Mouse (Mus musculus) embryonic facial prominence, embryonic 11.5 days (tissue): ENCODE measurements at regions not wholly inside any gene's neighbourhood (a gene's known extent, or its start where the extent isn't known, plus 50 kb on each side); places are given as distances from the start of the nearest gene placed in this dataset.

Source experiments
- ATAC-seq: fragments of 200-750 bp; cut with Nextera tagmentation; replicated peaks from 2 replicates; pipeline ENCODE4 v1.8.0; 2017; ENCODE audit warnings: low read depth; ENCODE audit not compliant: insufficient number of reproducible peaks, low FRiP score, low TSS enrichment
- DNase-seq: peaks from one replicate; pipeline ENCODE4 v3.0.0-alpha.2; 2015; ENCODE audit warnings: low spot score
- H3K27ac ChIP-seq: fragments of 300-500 bp; sonication (generic); replicated peaks from 2 replicates; pipeline ENCODE4 v1.5.1; 2014; ENCODE audit warnings: mild to moderate bottlenecking, low read depth, low read length, control low read depth
- H3K27me3 ChIP-seq: fragments of 300-500 bp; sonication (generic); 2 replicates; pipeline ENCODE4 v1.6.1; 2014; ENCODE audit warnings: mild to moderate bottlenecking, low read length, moderate library complexity, mixed read lengths; ENCODE audit not compliant: control insufficient read depth, insufficient read depth
- H3K36me3 ChIP-seq: fragments of 300-500 bp; sonication (generic); replicated peaks from 2 replicates; pipeline ENCODE4 v1.6.1; 2014; ENCODE audit warnings: low read depth, mild to moderate bottlenecking, low read length, moderate library complexity, mixed read lengths; ENCODE audit not compliant: control insufficient read depth, insufficient read depth
- H3K4me1 ChIP-seq: fragments of 300-500 bp; sonication (generic); 2 replicates; pipeline ENCODE4 v1.6.1; 2014; ENCODE audit warnings: low read length, mixed read lengths; ENCODE audit not compliant: control insufficient read depth, insufficient read depth
- H3K4me2 ChIP-seq: fragments of 300-500 bp; sonication (generic); 2 replicates; pipeline ENCODE4 v1.6.1; 2014; ENCODE audit warnings: low read depth, mild to moderate bottlenecking, control low read depth, low read length, moderate library complexity
- H3K4me3 ChIP-seq: fragments of 300-500 bp; sonication (generic); 2 replicates; pipeline ENCODE4 v1.5.1; 2014; ENCODE audit warnings: low read depth, low read length, control low read depth
- H3K9ac ChIP-seq: fragments of 300-500 bp; sonication (generic); replicated peaks from 2 replicates; pipeline ENCODE4 v1.6.1; 2014; ENCODE audit warnings: mild to moderate bottlenecking, control low read depth, low read length
- H3K9me3 ChIP-seq: fragments of 300-500 bp; sonication (generic); replicated peaks from 2 replicates; pipeline ENCODE4 v1.6.1; 2016; ENCODE audit warnings: mild to moderate bottlenecking, low read length, inconsistent platforms, mixed read lengths; ENCODE audit not compliant: control insufficient read depth
- WGBS: fragments of 180-500 bp; shearing (Covaris S2); extraction: QIAGEN DNeasy Blood & Tissue Kit; methylation state at CpG from one replicate; pipeline ENCODE4 v1.1.7; 2014; 5-methylcytosine and 5-hydroxymethylcytosine counted together

DNA sequence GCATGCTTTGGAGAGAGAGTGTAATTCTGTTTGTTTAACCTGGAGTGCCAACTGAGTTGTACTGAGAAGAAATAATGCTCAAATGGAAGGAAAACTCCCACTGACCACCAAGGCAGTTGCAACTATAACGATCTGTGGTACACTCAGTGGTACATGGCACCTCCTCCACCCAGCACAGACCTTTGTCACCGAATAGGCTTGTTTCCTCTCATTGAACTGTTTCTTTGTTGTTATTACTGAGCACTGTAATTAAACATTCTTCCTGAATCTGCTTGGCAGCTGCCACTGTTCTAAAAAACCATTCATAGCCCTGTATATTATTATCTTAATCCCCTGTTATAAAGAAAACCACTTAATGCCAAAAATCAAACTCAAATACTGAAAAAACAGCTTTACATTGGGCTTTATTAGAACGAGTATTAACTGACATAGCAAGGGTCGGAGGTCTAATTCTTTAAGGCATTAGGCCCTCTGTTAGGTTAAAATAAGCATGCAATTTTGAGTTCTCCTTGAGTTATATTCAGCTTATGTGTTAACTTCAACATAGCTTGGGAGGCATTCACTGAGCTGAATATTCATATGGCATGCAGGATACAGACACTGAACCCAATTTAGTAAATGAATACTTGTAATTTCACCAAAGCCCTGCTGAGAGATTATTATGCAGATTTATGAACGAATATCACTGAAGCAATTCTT, 515.5 kb upstream of the Nr3c2 start:
- DNase-seq (no peak), ATAC-seq (0 out of 2 replicates have a peak, but pooled peaks have one; percentile 39)
- no peaks in the 10 kb centered on the region for H3K4me1 ChIP-seq
- H3K36me3 ChIP-seq, result no peaks in the 10 kb centered on the region
- WGBS, result 59% methylated on average over 5 of the region's 5 CpGs
- no peaks in the 10 kb centered on the region for H3K27me3 ChIP-seq
- H3K9me3 ChIP-seq, result no peaks in the 10 kb centered on the region
- H3K4me3 ChIP-seq, result no peak overlapping the region
- H3K4me2 ChIP-seq, result no peak overlapping the region
- H3K27ac ChIP-seq, result no peak overlapping the region
- H3K9ac ChIP-seq, result no peak overlapping the region

GRCm38 (mm10) chr8:76384282-76384637, 515.0 kb upstream of the Nr3c2 start:
- no peak for ATAC-seq
- DNase-seq, result no peak
- Histone ChIP-seq H3K4me1 (no peaks in the 10 kb centered on the region), H3K9ac (no peak overlapping the region), H3K27me3 (no peaks in the 10 kb centered on the region), H3K4me2 (no peak overlapping the region), H3K27ac (no peak overlapping the region), H3K36me3 (no peaks in the 10 kb centered on the region), H3K4me3 (no peak overlapping the region), H3K9me3 (no peaks in the 10 kb centered on the region)
- WGBS, result 81% methylated on average over 5 of the region's 5 CpGs

DNA sequence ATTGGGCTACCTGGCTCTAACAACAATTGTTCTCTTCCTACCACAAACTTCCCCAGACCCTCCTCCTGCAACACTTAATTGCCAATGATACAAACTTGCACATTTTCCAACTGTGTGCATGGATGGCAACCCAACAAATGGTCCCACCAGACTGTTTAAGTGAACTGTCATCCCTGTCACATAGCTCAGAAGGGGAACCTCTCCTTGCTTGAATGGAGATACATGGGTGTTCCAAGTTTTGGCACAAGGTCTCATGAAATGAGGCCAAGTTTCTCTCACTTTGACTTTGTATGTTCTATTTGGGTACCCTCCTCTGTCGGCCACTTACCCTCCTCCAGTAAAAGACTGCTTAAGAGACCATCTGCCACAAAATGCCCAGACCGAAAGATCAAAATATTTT, 507.2 kb upstream of the Nr3c2 start:
- 90% methylated on average over 2 of the region's 2 CpGs for WGBS
- Histone ChIP-seq H3K27me3 (no peaks in the 10 kb centered on the region), H3K27ac (no peak overlapping the region), H3K9ac (no peak overlapping the region), H3K4me3 (no peak overlapping the region), H3K36me3 (no peaks in the 10 kb centered on the region), H3K4me2 (no peak overlapping the region), H3K9me3 (no peaks in the 10 kb centered on the region), H3K4me1 (no peaks in the 10 kb centered on the region)
- DNase-seq (no peak), ATAC-seq (no peak)

DNA sequence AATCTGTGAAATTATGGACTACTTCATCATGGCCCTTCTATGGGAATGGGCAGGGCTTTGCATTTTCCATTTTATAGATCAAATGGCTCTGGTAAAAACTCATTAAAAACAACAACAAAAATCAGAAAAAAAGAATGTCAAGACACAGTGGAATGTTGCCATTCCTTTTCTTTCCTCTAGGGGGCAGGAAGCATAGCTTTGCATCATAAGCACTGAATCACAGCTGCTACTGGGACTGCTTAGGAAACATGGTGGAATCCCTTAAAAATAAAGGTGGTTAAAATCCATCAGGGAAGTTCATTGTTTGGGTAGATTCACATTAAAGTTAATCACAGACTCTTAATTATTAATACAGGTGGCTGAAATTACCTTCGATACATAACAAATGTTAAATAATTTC, 476.8 kb upstream of the Nr3c2 start:
- ATAC-seq, result no peak
- no peaks in the 10 kb centered on the region for H3K9me3 ChIP-seq
- H3K9ac ChIP-seq, result no peak overlapping the region
- DNase-seq, result peak; percentile 4
- no peaks in the 10 kb centered on the region for H3K27me3 ChIP-seq
- H3K36me3 ChIP-seq, result no peaks in the 10 kb centered on the region
- no peak overlapping the region for H3K4me3 ChIP-seq
- WGBS, result 94% methylated on average over 1 of the region's 1 CpGs
- H3K27ac ChIP-seq, result no peak overlapping the region
- no peaks in the 10 kb centered on the region for H3K4me1 ChIP-seq
- H3K4me2 ChIP-seq, result no peak overlapping the region

- WGBS, result 84% methylated on average over 7 of the region's 7 CpGs
- no peaks in the 10 kb centered on the region for H3K4me1 ChIP-seq
- ATAC-seq (no peak), DNase-seq (no peak)
- H3K4me2 ChIP-seq, result no peak overlapping the region
- no peaks in the 10 kb centered on the region for H3K9me3 ChIP-seq
- no peaks in the 10 kb centered on the region for H3K27me3 ChIP-seq
- no peak overlapping the region for H3K27ac ChIP-seq
- H3K36me3 ChIP-seq, result no peaks in the 10 kb centered on the region
- H3K9ac ChIP-seq, result no peak overlapping the region
- H3K4me3 ChIP-seq, result no peak overlapping the region
Measured at GRCm38 (mm10) chr8:76422861-76423532, 476.2 kb upstream of the Nr3c2 start.

DNA sequence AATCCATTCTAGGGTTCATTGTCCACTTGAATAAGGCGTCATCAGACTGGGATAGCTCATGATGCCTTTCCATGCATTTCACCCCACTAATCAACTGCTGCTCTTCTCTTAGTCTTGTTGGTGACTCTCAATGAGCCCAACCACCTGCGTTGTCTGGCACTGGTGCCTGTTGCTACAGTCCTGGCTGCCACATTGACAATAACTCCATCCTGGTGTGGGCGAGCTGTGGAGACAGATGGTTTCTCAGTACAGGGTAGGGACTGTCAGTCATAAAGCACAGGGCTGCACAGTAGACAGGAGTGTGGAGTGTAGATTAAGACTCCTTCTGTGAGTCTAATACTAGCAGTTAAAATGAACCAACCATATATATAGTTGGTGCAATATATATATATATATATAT, 469.4 kb upstream of the Nr3c2 start:
- ATAC-seq, result no peak
- Histone ChIP-seq H3K27me3 (no peaks in the 10 kb centered on the region), H3K9ac (no peak overlapping the region), H3K4me2 (no peak overlapping the region), H3K9me3 (no peaks in the 10 kb centered on the region), H3K27ac (no peak overlapping the region), H3K36me3 (no peaks in the 10 kb centered on the region), H3K4me3 (no peak overlapping the region), H3K4me1 (no peaks in the 10 kb centered on the region)
- DNase-seq, result no peak
- WGBS, result 82% methylated on average over 3 of the region's 3 CpGs

GRCm38 (mm10) chr8:76432813-76433212, 466.4 kb upstream of the Nr3c2 start:
- Histone ChIP-seq H3K9me3 (no peaks in the 10 kb centered on the region), H3K27ac (no peak overlapping the region), H3K27me3 (no peaks in the 10 kb centered on the region), H3K4me3 (no peak overlapping the region), H3K4me2 (no peak overlapping the region), H3K4me1 (no peaks in the 10 kb centered on the region), H3K36me3 (no peaks in the 10 kb centered on the region), H3K9ac (no peak overlapping the region)
- ATAC-seq, result no peak
- DNase-seq, result no peak

DNA sequence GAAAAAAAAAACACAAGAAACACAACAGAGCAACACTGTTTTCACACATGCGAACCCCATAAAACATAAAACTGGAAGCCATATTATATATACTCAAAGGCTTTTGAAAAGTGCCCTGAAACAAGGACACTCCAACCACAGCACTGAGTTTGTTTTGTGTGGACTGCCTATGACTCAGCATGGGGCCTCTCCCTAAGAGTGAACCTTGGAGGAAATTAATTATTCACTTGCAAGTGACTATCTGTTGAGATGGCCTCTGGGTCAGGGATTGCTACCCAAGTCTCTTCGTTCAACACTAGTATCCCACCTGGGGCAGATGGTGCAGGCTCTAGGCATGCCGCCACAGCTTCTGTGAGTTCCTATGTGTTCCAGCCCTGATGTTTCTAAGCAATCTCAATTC, 461.3 kb upstream of the Nr3c2 start:
- 93% methylated on average over 3 of the region's 3 CpGs for WGBS
- DNase-seq (no peak), ATAC-seq (no peak)
- no peak overlapping the region for H3K4me2 ChIP-seq
- H3K27me3 ChIP-seq, result no peaks in the 10 kb centered on the region
- H3K9me3 ChIP-seq, result no peaks in the 10 kb centered on the region
- no peak overlapping the region for H3K4me3 ChIP-seq
- no peaks in the 10 kb centered on the region for H3K36me3 ChIP-seq
- H3K9ac ChIP-seq, result no peak overlapping the region
- H3K4me1 ChIP-seq, result no peaks in the 10 kb centered on the region
- H3K27ac ChIP-seq, result no peak overlapping the region
